Mouse (Mus musculus) MEL (cell line): ENCODE measurements around the gene Atxn7l3.

ENCODE experiments used
- UBTF ChIP-seq: IDR thresholded peaks from 2 replicates; pipeline ENCODE4 v1.6.1; 2012; ENCODE audit warnings: low read depth, mild to moderate bottlenecking, inconsistent platforms, low read length, improper control_type of control experiment, moderate library complexity, borderline replicate concordance; ENCODE audit not compliant: insufficient read depth
- ZC3H11A ChIP-seq: IDR thresholded peaks from 2 replicates; pipeline ENCODE4 v1.6.1; 2012; ENCODE audit warnings: low read depth, mild to moderate bottlenecking, inconsistent platforms, low read length, improper control_type of control experiment

DNA sequence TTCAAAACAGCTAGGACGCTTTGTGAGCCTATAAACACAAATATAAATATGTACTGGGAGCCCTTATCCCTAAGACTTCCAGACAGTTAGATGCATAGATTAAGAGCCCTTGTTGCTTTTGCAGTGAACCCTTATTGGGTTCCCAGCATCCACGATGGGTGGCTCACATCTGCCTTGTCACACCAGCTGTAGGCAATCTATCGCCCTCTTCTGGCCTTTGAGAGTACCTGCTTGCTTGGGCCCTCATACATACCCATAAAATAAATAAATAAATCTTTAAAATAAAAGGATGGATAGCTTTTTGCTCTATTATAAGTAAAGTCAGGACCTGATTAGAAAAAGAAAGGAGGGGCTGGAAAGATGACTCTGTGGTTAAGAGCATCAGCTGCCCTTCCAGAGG, 37.9 kb downstream of the Atxn7l3 start:
- TF ChIP-seq ZC3H11A (no peak), UBTF (no peak)
